Mouse (Mus musculus) intestine, postnatal 0 days (tissue): ENCODE data around the gene Srp9. TPM values are rescaled to one million over a fixed set of nuclear protein-coding genes. Genes with fewer than 3 reads are reported as not detected.

Experiments used
- ATAC-seq: fragments of 200-750 bp; cut with Nextera tagmentation; 2 replicates; pipeline ENCODE4 v1.8.0; 2017; ENCODE audit warnings: mild to moderate bottlenecking, moderate TSS enrichment, moderate library complexity
- H3K27ac ChIP-seq: fragments of 300-500 bp; sonication (generic); 2 replicates; pipeline ENCODE4 v1.5.1; 2014; ENCODE audit warnings: mild to moderate bottlenecking, low read depth, low read length, moderate library complexity
- H3K27me3 ChIP-seq: fragments of 300-500 bp; sonication (generic); replicated peaks from 2 replicates; pipeline ENCODE4 v1.6.1; 2014; ENCODE audit warnings: low read length, mixed read lengths; ENCODE audit not compliant: control insufficient read depth, insufficient read depth
- H3K36me3 ChIP-seq: fragments of 300-500 bp; sonication (generic); 2 replicates; pipeline ENCODE4 v1.6.1; 2014; ENCODE audit warnings: mild to moderate bottlenecking, moderate library complexity; ENCODE audit not compliant: control insufficient read depth, insufficient read depth
- H3K4me1 ChIP-seq: fragments of 300-500 bp; sonication (generic); replicated peaks from 2 replicates; pipeline ENCODE4 v1.6.1; 2014; ENCODE audit warnings: antibody characterized with exemption, low read length, mixed read lengths; ENCODE audit not compliant: control insufficient read depth, insufficient read depth
- H3K4me2 ChIP-seq: fragments of 300-500 bp; sonication (generic); replicated peaks from 2 replicates; pipeline ENCODE4 v1.6.1; 2014; ENCODE audit warnings: low read depth, mild to moderate bottlenecking, moderate library complexity
- H3K4me3 ChIP-seq: fragments of 300-500 bp; sonication (generic); 2 replicates; pipeline ENCODE4 v1.5.1; 2014; ENCODE audit warnings: low read depth, low read length
- H3K9ac ChIP-seq: fragments of 300-500 bp; sonication (generic); 2 replicates; pipeline ENCODE4 v1.6.1; 2014; ENCODE audit warnings: mild to moderate bottlenecking, low read depth, low read length
- H3K9me3 ChIP-seq: fragments of 300-500 bp; sonication (generic); 2 replicates; pipeline ENCODE4 v1.6.1; 2016; ENCODE audit warnings: mixed run types; ENCODE audit not compliant: control insufficient read depth
- CTCF ChIP-seq: sonication (generic); IDR thresholded peaks from 2 replicates; pipeline ENCODE4 v1.5.1; 2016; ENCODE audit warnings: low read depth, mild to moderate bottlenecking, control low read depth, antibody characterized with exemption, moderate library complexity
- WGBS: fragments of 180-500 bp; shearing (Covaris S2); extraction: QIAGEN DNeasy Blood & Tissue Kit; methylation state at CpG from one replicate; pipeline ENCODE4 v1.1.7; 2014; 5-methylcytosine and 5-hydroxymethylcytosine counted together
- polyA plus RNA-seq: library from polyadenylated mRNA; unstranded; fragments of >200 nt; fragmentation: Nextera tagmentation; extraction: Ambion mirVana; gene quantifications from 2 replicates; pipeline ENCODE4 v1.2.1, GENCODE M21; 2015

The Srp9 gene
- polyA plus RNA-seq, 1 experiment from 2014 or later: 208 TPM

GRCm38 (mm10) chr1:182093407-182093806 is 31.1 kb upstream of the Srp9 start:
- WGBS: 85% methylated on average over 5 of the region's 5 CpGs
- no peak for TF ChIP-seq CTCF
- no peak for ATAC-seq
- Histone ChIP-seq H3K27me3 (no peaks in the 10 kb centered on the region), H3K9ac (no peak overlapping the region), H3K36me3 (no peaks in the 10 kb centered on the region), H3K4me3 (no peak overlapping the region), H3K27ac (no peak overlapping the region), H3K4me1 (0 out of 2 replicates have a peak, but pooled peaks cover 18% of the 10 kb centered on the region), H3K9me3 (no peaks in the 10 kb centered on the region), H3K4me2 (no peak overlapping the region)

GRCm38 (mm10) chr1:182094473-182095136 is 29.9 kb upstream of the Srp9 start:
- H3K4me3 ChIP-seq: no peak overlapping the region
- H3K4me2 ChIP-seq: peak overlapping the region; percentile 24; the same call in 1 of the 2 replicates
- ATAC-seq: no peak
- 32% methylated on average over 15 of the region's 15 CpGs for WGBS
- no peak for TF ChIP-seq CTCF
- no peak overlapping the region for H3K27ac ChIP-seq
- H3K9ac ChIP-seq: no peak overlapping the region
- H3K4me1 ChIP-seq: 0 out of 2 replicates have a peak, but pooled peaks cover 8% of the 10 kb centered on the region
- no peaks in the 10 kb centered on the region for H3K36me3 ChIP-seq
- H3K27me3 ChIP-seq: no peaks in the 10 kb centered on the region
- H3K9me3 ChIP-seq: no peaks in the 10 kb centered on the region

- no peak overlapping the region for H3K27ac ChIP-seq
- H3K4me1 ChIP-seq: 0 out of 2 replicates have a peak, but pooled peaks cover 6% of the 10 kb centered on the region
- H3K27me3 ChIP-seq: no peaks in the 10 kb centered on the region
- no peak overlapping the region for H3K9ac ChIP-seq
- H3K4me3 ChIP-seq: no peak overlapping the region
- no peaks in the 10 kb centered on the region for H3K36me3 ChIP-seq
- TF ChIP-seq CTCF: peak; percentile 27; the same call in 1 of the 2 replicates
- H3K4me2 ChIP-seq: peak overlapping the region; percentile 24; the same call in 1 of the 2 replicates
- 0 out of 2 replicates have a peak, but pooled peaks have one; percentile 12 for ATAC-seq
- 36% methylated on average over 10 of the region's 10 CpGs for WGBS
- H3K9me3 ChIP-seq: no peaks in the 10 kb centered on the region
Measured at GRCm38 (mm10) chr1:182095240-182095741, 29.2 kb upstream of the Srp9 start.

GRCm38 (mm10) chr1:182096707-182097106 is 27.8 kb upstream of the Srp9 start:
- ATAC-seq: no peak
- H3K9me3 ChIP-seq: no peaks in the 10 kb centered on the region
- WGBS: 58% methylated on average over 5 of the region's 5 CpGs
- H3K27me3 ChIP-seq: no peaks in the 10 kb centered on the region
- TF ChIP-seq CTCF: no peak
- no peak overlapping the region for H3K4me3 ChIP-seq
- H3K36me3 ChIP-seq: no peaks in the 10 kb centered on the region
- H3K4me1 ChIP-seq: 0 out of 2 replicates have a peak, but pooled peaks cover 4% of the 10 kb centered on the region
- H3K4me2 ChIP-seq: no peak overlapping the region
- no peak overlapping the region for H3K27ac ChIP-seq
- H3K9ac ChIP-seq: no peak overlapping the region

GRCm38 (mm10) chr1:182099062-182099461 is 25.5 kb upstream of the Srp9 start:
- WGBS: 29% methylated on average over 5 of the region's 5 CpGs
- H3K9me3 ChIP-seq: no peaks in the 10 kb centered on the region
- H3K27me3 ChIP-seq: no peaks in the 10 kb centered on the region
- H3K36me3 ChIP-seq: no peaks in the 10 kb centered on the region
- H3K9ac ChIP-seq: no peak overlapping the region
- ATAC-seq: no peak
- H3K4me1 ChIP-seq: 0 out of 2 replicates have a peak, but pooled peaks cover 4% of the 10 kb centered on the region
- no peak overlapping the region for H3K27ac ChIP-seq
- H3K4me2 ChIP-seq: no peak overlapping the region
- no peak for TF ChIP-seq CTCF
- H3K4me3 ChIP-seq: no peak overlapping the region

GRCm38 (mm10) chr1:182100403-182100802 is 24.1 kb upstream of the Srp9 start:
- Histone ChIP-seq H3K4me1 (0 out of 2 replicates have a peak, but pooled peaks cover under 1% of the 10 kb centered on the region), H3K4me2 (no peak overlapping the region), H3K27ac (no peak overlapping the region), H3K36me3 (no peaks in the 10 kb centered on the region), H3K27me3 (no peaks in the 10 kb centered on the region), H3K4me3 (no peak overlapping the region), H3K9me3 (no peaks in the 10 kb centered on the region), H3K9ac (no peak overlapping the region)
- ATAC-seq: no peak
- no peak for TF ChIP-seq CTCF
- WGBS: 82% methylated on average over 3 of the region's 3 CpGs
